Mouse (Mus musculus): ENCODE measurements around the gene Traf5. TPM values are rescaled to one million over a fixed set of nuclear protein-coding genes. Genes with fewer than 3 reads are reported as not detected.

Gene Traf5
- total RNA-seq (2021) = 1 to 10 TPM; 3.6 to 5.6 TPM
- long read RNA-seq, experiment 1, partial matches to known transcripts = 0 of 2 reads
- long read RNA-seq, experiment 1, other reads (novel, unspliced or antisense) = 2 of 2 reads
- long read RNA-seq, experiment 2, partial matches to known transcripts = 0 of 3 reads
- long read RNA-seq, experiment 2, other reads (novel, unspliced or antisense) = 3 of 3 reads

GRCm38 (mm10) chr1:192091806-192092772 is at the start of gene Traf5:
Gene Traf5, minus strand, starts transcription at chr1:192092559.
- DNase-seq = peak; percentile 98
- intact Hi-C loops (cut with DNase I; ENCODE audit: low total_unique reads) = loop anchor here (5.0 kb wide), 1 partner anchor 255 kb away; no protein-coding TSS in a partner anchor

DNA sequence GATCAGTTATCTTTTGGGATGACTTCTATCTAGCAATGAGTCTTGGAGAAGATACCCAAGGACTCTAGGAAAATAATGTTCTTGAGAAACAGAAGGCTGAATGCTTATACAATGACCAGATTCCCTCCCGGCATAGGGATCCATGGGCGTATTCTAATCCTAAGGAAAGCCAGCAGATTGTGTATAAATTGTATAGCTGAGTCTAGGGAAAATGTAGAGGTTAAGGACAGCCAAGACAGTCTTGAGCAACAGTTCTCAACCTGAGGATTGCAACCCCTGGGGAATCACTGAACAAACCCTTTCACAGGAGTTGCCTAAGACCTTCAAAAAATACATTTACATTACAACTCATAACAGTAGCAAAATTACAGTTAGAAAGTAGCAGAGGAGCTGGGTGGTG is 48.0 kb upstream of the Traf5 start:
- DNase-seq = no peak
- intact Hi-C loops (cut with DNase I; ENCODE audit: low total_unique reads) = no loop called here

DNA sequence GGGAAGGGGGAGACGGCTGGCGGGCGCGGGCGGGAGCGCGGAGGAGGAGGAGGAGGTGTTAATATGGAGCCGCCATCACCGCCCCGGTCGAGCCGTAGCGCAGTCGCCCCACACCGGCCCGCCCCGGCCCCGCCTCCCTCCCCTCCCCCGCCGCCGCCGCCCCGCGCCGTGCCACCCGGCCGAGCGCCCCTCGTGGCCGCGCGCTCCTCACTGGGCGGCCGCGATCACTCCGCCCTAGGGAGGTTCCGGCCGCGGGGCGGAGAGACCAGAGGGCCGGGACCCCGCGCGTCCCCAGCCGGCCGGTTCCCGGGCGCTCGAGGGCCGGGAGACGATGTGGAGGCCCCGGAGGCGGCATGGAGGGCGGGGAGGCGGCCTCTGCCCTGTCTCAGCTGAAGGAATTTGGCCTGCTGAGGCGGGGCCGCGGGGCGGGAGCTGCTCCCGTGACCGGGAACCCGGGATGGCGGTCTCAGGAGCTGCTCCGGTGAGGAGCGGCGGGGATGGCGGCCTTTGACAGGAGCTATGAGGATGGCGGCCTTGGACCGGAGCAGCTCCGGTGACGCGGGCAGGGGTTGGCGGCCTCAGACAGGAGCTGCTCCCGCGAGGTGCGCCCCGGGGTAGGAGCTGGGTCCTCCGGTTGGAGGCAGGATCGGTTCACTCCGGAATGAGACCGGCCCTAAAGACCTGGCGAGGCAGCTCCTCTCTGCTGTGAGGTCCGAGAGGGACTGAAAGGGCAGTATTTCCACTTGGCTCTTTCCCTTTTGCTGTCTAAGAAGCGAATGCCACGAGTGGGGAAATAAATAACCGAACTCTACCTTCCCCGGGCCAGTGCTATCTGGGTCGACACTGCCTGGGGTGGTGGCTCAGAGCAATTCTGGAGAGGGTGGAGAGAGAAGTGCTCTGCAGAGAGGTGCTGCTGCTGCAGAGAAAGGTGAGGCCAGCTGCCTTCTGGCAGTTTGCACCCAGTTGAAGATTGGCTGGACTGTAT is 45.9 kb upstream of the Traf5 start, which contains the start of gene Rcor3:
TSS of gene Rcor3 (minus strand) at position 137 of the 985 bp plus-strand sequence.
- intact Hi-C loops (cut with DNase I; ENCODE audit: low total_unique reads) = no loop called here
- peak; percentile 85 for DNase-seq

DNA sequence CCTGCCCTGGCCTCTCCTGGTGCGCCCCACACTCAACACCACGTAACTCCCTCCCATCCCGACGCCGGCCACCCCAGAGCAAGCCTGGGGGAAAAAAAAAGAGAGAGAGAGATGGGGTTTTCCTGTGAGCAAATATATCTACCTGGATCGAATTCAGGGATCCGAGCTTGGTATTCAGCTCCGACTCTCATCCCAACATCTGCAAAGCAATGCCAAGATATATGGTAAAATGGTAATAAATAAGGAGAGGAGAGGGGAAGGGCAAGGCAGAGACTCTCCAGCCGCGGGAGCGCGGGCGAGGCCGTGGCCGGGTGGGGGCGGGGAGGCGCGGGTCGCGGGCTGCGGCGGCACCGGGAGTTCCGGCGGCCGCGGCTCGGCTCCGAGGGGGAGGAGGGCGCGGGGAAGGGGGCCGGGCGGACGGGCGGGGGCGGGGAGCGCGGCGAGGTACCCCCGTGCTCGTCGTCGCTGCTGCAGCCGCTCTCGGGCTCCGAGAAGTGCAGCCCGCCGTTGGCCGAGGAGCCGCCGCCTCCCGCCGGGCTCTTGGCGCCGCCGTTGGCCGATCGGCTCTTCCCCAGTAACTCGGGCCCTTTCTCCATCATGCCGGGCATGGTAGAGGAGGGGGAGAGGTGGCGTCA is 45.0 kb upstream of the Traf5 start:
- DNase-seq = peak; percentile 42
- intact Hi-C loops (cut with DNase I; ENCODE audit: low total_unique reads) = no loop called here

DNA sequence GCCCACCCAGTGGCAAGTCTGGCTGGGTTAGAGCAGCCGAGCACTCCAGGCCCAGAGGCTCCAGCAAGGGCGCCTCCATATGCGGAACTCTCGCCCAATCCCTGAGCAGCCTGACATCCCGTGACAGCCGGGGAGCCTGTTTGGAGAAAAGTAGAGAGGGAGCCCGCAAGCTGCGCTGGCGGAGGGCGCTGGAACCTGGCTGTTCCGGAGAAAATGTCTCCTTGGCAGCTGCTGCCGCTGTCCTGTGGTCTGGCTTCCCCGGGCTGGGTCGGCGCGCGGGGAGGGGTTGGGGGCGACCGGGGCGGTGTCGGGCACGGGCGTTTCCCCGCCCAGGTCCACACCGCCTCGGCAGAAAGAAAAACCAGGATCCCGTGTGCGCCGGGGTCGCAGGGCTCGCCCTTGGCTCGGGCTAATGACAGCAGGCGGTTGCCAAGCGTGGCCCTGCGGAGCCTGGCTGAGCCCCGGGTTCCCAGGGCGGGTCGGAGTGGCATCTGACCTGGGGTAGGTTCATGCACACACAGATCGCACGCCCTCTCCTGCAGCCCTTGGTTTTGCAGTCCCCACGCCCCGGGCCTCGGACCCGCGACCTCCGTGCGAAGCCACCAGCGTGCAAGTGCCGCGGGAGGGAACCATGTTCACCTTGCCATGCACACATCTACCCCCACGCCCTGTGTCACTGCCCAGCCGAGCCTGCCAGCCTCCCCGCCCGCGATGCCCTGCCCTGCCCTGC is 44.4 kb upstream of the Traf5 start:
- intact Hi-C loops (cut with DNase I; ENCODE audit: low total_unique reads) = no loop called here
- DNase-seq = peak; percentile 86

GRCm38 (mm10) chr1:192130202-192130601 is 37.8 kb upstream of the Traf5 start:
- intact Hi-C loops (cut with DNase I; ENCODE audit: low total_unique reads) = no loop called here
- no peak for DNase-seq

GRCm38 (mm10) chr1:192128343-192128742 is 36.0 kb upstream of the Traf5 start:
- no peak for DNase-seq
- intact Hi-C loops (cut with DNase I; ENCODE audit: low total_unique reads) = no loop called here

DNA sequence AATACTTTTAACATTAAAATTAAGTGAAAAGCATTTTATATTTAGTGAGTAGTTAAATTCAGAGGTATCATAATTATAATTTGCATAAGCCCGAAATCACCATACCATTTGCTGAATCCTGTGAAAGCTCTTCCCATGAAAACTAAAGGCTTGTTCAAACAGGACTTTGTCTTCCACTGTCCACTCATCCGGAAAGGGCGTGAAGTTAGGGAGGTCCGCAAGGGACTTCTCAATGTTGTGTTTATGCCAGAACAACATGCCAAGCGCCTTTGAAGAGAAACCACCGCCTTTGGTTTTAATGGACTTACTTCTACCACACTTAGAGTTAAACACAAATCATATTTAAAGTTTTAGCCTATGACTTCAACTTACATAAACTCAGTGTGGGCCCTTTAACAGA is 33.4 kb upstream of the Traf5 start:
- intact Hi-C loops (cut with DNase I; ENCODE audit: low total_unique reads) = no loop called here
- no peak for DNase-seq

- intact Hi-C loops (cut with DNase I; ENCODE audit: low total_unique reads) = no loop called here
- no peak for DNase-seq
Observed at GRCm38 (mm10) chr1:192116262-192116661, 23.9 kb upstream of the Traf5 start.

GRCm38 (mm10) chr1:192115378-192115777 is 23.0 kb upstream of the Traf5 start:
- DNase-seq = no peak
- intact Hi-C loops (cut with DNase I; ENCODE audit: low total_unique reads) = no loop called here

GRCm38 (mm10) chr1:192109169-192109568 is 16.8 kb upstream of the Traf5 start:
- intact Hi-C loops (cut with DNase I; ENCODE audit: low total_unique reads) = no loop called here
- no peak for DNase-seq

GRCm38 (mm10) chr1:192107352-192107751 is 15.0 kb upstream of the Traf5 start:
- no peak for DNase-seq

GRCm38 (mm10) chr1:192105902-192106389 is 13.6 kb upstream of the Traf5 start:
- intact Hi-C loops (cut with DNase I; ENCODE audit: low total_unique reads) = no loop called here

More at GRCm38 (mm10) chr1:192107352-192107751, 15.0 kb upstream of the Traf5 start:
- intact Hi-C loops (cut with DNase I; ENCODE audit: low total_unique reads) = no loop called here

GRCm38 (mm10) chr1:192104021-192104420 is 11.7 kb upstream of the Traf5 start:
- DNase-seq = no peak
- intact Hi-C loops (cut with DNase I; ENCODE audit: low total_unique reads) = no loop called here

More at GRCm38 (mm10) chr1:192105902-192106389, 13.6 kb upstream of the Traf5 start:
- no peak for DNase-seq

- intact Hi-C loops (cut with DNase I; ENCODE audit: low total_unique reads) = no loop called here
- DNase-seq = no peak
Observed at GRCm38 (mm10) chr1:192103176-192103575, 10.8 kb upstream of the Traf5 start.

- intact Hi-C loops (cut with DNase I; ENCODE audit: low total_unique reads) = no loop called here
- DNase-seq = no peak
Observed at GRCm38 (mm10) chr1:192101359-192101758, 9.0 kb upstream of the Traf5 start.

GRCm38 (mm10) chr1:192100742-192101141 is 8.4 kb upstream of the Traf5 start:
- no peak for DNase-seq
- intact Hi-C loops (cut with DNase I; ENCODE audit: low total_unique reads) = no loop called here

DNA sequence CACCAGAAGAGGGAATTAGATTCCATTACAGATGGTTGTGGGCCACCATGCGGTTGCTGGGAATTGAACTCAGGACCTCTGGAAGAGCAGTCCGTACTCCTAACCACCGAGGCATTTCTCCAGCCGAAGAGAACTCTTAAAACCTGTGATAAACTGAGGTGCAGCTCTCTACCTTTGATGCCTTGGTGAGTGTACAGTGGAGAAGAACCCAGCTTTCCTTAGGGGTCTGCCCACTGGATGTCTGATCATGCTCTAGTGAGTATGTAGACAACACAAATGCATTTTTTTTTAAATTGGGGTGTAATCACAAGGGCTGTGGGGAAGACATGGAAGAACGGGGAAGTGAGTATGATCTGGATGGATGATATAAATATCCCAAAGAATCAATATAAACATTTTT is 3.3 kb upstream of the Traf5 start:
- no peak for DNase-seq
- intact Hi-C loops (cut with DNase I; ENCODE audit: low total_unique reads) = loop anchor here (2.0 kb wide), 1 partner anchor 129 kb away; no protein-coding TSS in a partner anchor

All from gastrocnemius, postnatal 14 days (tissue).